Mouse (Mus musculus) thymus, adult 2 months (tissue): ENCODE measurements around the gene Ppp2r5c. TPM values are rescaled to one million over a fixed set of nuclear protein-coding genes. Genes with fewer than 3 reads are reported as not detected.

Source experiments
- DNase-seq: peaks from one replicate; pipeline ENCODE4 v3.0.0; 2021
- H3K27ac ChIP-seq: fragments of 200-500 bp; 2 replicates; pipeline ENCODE4 v1.5.1; 2012; ENCODE audit warnings: low read length, control low read depth; ENCODE audit not compliant: control insufficient read depth, insufficient read depth
- H3K27me3 ChIP-seq: fragments of 200-500 bp; 2 replicates; pipeline ENCODE4 v1.6.1; 2012; ENCODE audit warnings: mild to moderate bottlenecking, low read length, moderate library complexity, mixed read lengths; ENCODE audit not compliant: control insufficient read depth, insufficient read depth
- H3K36me3 ChIP-seq: fragments of 200-500 bp; 2 replicates; pipeline ENCODE4 v1.6.1; 2012; ENCODE audit warnings: mild to moderate bottlenecking, low read length, moderate library complexity; ENCODE audit not compliant: control insufficient read depth, insufficient read depth
- H3K4me1 ChIP-seq: fragments of 200-500 bp; replicated peaks from 2 replicates; pipeline ENCODE4 v1.6.1; 2012; ENCODE audit warnings: low read length; ENCODE audit not compliant: control insufficient read depth, insufficient read depth
- H3K4me3 ChIP-seq: fragments of 200-500 bp; 2 replicates; pipeline ENCODE4 v1.5.1; 2012; ENCODE audit warnings: mild to moderate bottlenecking, low read length, control low read depth, moderate library complexity; ENCODE audit not compliant: control insufficient read depth, insufficient read depth
- CTCF ChIP-seq: fragments of 200-500 bp; IDR thresholded peaks from 2 replicates; pipeline ENCODE4 v1.5.1; 2012; ENCODE audit warnings: mild to moderate bottlenecking, control low read depth, low read length, moderate library complexity, borderline replicate concordance; ENCODE audit not compliant: control insufficient read depth, poor library complexity, insufficient read depth; ENCODE audit errors: extremely low read depth
- POLR2A ChIP-seq: fragments of 200-500 bp; IDR thresholded peaks from 2 replicates; pipeline ENCODE4 v1.6.1; 2012; ENCODE audit warnings: mild to moderate bottlenecking, low read length, control low read depth, moderate library complexity; ENCODE audit not compliant: control insufficient read depth, poor library complexity, insufficient read depth; ENCODE audit errors: extremely low read depth
- WGBS: fragments of 180-500 bp; shearing (Covaris S2); methylation state at CpG from one replicate; pipeline ENCODE4 v1.1.7; 2018; 5-methylcytosine and 5-hydroxymethylcytosine counted together
- polyA plus RNA-seq: library from polyadenylated mRNA; depleted of rRNA; stranded (reverse); fragments of >200 nt; gene quantifications from 2 replicates; pipeline ENCODE4 v1.2.3, GENCODE M21; 2012

Gene Ppp2r5c
- polyA plus RNA-seq, 1 experiment, result 83.7 TPM

- no peak for DNase-seq
- Histone ChIP-seq H3K4me1 (no peaks in the 10 kb centered on the region), H3K27me3 (no peaks in the 10 kb centered on the region), H3K36me3 (no peaks in the 10 kb centered on the region), H3K4me3 (no peak overlapping the region), H3K27ac (no peak overlapping the region)
- 46% methylated on average over 28 of the region's 28 CpGs for WGBS
- no peak for TF ChIP-seq CTCF
- TF ChIP-seq POLR2A, result no peak
These were observed 29.6 kb upstream of the Ppp2r5c start for GRCm38 (mm10) chr12:110417023-110417986.

- Histone ChIP-seq H3K36me3 (no peaks in the 10 kb centered on the region), H3K27ac (no peak overlapping the region), H3K4me1 (no peaks in the 10 kb centered on the region), H3K27me3 (no peaks in the 10 kb centered on the region), H3K4me3 (no peak overlapping the region)
- WGBS, result 52% methylated on average over 20 of the region's 20 CpGs
- no peak for TF ChIP-seq CTCF
- no peak for TF ChIP-seq POLR2A
- DNase-seq, result no peak
These were observed 28.8 kb upstream of the Ppp2r5c start for GRCm38 (mm10) chr12:110417987-110418734.

- 37% methylated on average over 8 of the region's 8 CpGs for WGBS
- Histone ChIP-seq H3K4me1 (no peaks in the 10 kb centered on the region), H3K27me3 (no peaks in the 10 kb centered on the region)
These were observed 28.1 kb upstream of the Ppp2r5c start for GRCm38 (mm10) chr12:110418735-110419350.

GRCm38 (mm10) chr12:110419879-110420278 lies 27.0 kb upstream of the Ppp2r5c start:
- H3K36me3 ChIP-seq, result no peaks in the 10 kb centered on the region
- no peaks in the 10 kb centered on the region for H3K4me1 ChIP-seq
- H3K4me3 ChIP-seq, result no peak overlapping the region
- DNase-seq, result no peak
- WGBS, result 77% methylated on average over 2 of the region's 2 CpGs
- TF ChIP-seq CTCF (no peak), POLR2A (no peak)
- H3K27ac ChIP-seq, result no peak overlapping the region
- no peaks in the 10 kb centered on the region for H3K27me3 ChIP-seq

More at GRCm38 (mm10) chr12:110418735-110419350, 28.1 kb upstream of the Ppp2r5c start:
- TF ChIP-seq CTCF, result no peak
- TF ChIP-seq POLR2A, result no peak
- no peak overlapping the region for H3K27ac ChIP-seq
- H3K36me3 ChIP-seq, result no peaks in the 10 kb centered on the region
- DNase-seq, result peak; percentile 27
- H3K4me3 ChIP-seq, result no peak overlapping the region

- Histone ChIP-seq H3K4me1 (no peaks in the 10 kb centered on the region), H3K36me3 (no peaks in the 10 kb centered on the region), H3K27ac (no peak overlapping the region), H3K4me3 (no peak overlapping the region), H3K27me3 (no peaks in the 10 kb centered on the region)
- WGBS, result 37% methylated on average over 2 of the region's 3 CpGs
- TF ChIP-seq CTCF, result no peak
- no peak for TF ChIP-seq POLR2A
- DNase-seq, result no peak
These were observed 25.6 kb upstream of the Ppp2r5c start for GRCm38 (mm10) chr12:110421361-110421760.

- TF ChIP-seq CTCF (no peak), POLR2A (no peak)
- 92% methylated on average over 5 of the region's 5 CpGs for WGBS
These were observed 22.8 kb upstream of the Ppp2r5c start for GRCm38 (mm10) chr12:110424008-110424704.

More at GRCm38 (mm10) chr12:110424008-110424704, 22.8 kb upstream of the Ppp2r5c start:
- Histone ChIP-seq H3K27ac (no peak overlapping the region), H3K4me1 (no peaks in the 10 kb centered on the region), H3K27me3 (no peaks in the 10 kb centered on the region), H3K4me3 (no peak overlapping the region), H3K36me3 (no peaks in the 10 kb centered on the region)
- DNase-seq, result no peak
